Mouse (Mus musculus) thymus, adult 2 months (tissue): ENCODE data around the gene Hpcal4.

Source experiments
- CTCF ChIP-seq: fragments of 200-500 bp; IDR thresholded peaks from 2 replicates; pipeline ENCODE4 v1.5.1; 2012; ENCODE audit warnings: mild to moderate bottlenecking, control low read depth, low read length, moderate library complexity, borderline replicate concordance; ENCODE audit not compliant: control insufficient read depth, poor library complexity, insufficient read depth; ENCODE audit errors: extremely low read depth
- POLR2A ChIP-seq: fragments of 200-500 bp; IDR thresholded peaks from 2 replicates; pipeline ENCODE4 v1.6.1; 2012; ENCODE audit warnings: mild to moderate bottlenecking, low read length, control low read depth, moderate library complexity; ENCODE audit not compliant: control insufficient read depth, poor library complexity, insufficient read depth; ENCODE audit errors: extremely low read depth

DNA sequence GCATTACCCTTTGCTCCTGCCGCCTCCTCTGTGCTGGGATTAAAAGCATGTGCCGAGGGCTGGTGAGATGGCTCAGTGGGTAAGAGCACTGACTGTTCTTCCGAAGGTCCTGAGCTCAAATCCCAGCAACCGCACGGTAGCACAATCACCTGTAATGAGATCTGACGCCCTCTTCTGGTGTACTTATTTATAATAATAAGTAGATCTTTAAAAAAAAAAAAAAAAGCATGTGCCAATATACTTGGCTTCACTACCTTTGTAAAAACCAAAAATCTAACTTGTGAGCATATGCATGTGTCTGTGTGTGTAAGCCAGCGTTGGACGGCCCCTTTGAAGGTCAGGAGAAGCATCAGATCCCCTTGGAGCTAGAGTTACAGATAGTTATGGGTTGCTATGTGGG, 28.0 kb downstream of the Hpcal4 start:
- no peak for TF ChIP-seq POLR2A
- TF ChIP-seq CTCF: no peak
